Mouse (Mus musculus) CH12F3 (cell line): ENCODE data around the gene Jup.
"Not testable (repeated sequence)": the region's sequence is repeated elsewhere in the genome, so short reads cannot be mapped to it uniquely, and the experiment has no call there.

Source experiments
- in situ Hi-C: fragments of 300-500 bp; cut with MboI; formaldehyde crosslinking; loops from 2 replicates; pipeline ENCODE4 v1.14.3; 2020; ENCODE audit warnings: low sequenced_read_pairs

Gene Jup

GRCm38 (mm10) chr11:100361059-100361458, 36.5 kb downstream of the Jup start:
- in situ Hi-C loops: not testable (repeated sequence)

DNA sequence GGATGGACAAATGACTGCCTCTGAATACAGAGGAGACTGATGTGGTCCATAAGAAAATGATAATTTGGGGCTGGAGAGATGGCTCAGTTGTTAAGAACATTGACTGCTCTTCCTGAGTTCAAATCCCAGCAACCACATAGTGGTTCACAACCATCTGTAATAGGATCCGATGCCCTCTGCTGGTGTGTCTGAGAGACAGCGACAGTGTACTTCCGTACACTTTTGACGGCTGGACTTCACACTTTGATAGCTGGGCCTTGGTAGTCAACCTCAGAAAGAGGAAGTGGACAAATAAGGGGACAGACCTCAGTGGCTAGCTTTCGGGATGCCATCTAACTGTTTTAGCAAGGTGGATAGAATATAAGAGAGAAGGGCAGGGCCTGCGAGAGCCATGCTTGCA, 37.4 kb downstream of the Jup start:
- in situ Hi-C loops: no loop called here

DNA sequence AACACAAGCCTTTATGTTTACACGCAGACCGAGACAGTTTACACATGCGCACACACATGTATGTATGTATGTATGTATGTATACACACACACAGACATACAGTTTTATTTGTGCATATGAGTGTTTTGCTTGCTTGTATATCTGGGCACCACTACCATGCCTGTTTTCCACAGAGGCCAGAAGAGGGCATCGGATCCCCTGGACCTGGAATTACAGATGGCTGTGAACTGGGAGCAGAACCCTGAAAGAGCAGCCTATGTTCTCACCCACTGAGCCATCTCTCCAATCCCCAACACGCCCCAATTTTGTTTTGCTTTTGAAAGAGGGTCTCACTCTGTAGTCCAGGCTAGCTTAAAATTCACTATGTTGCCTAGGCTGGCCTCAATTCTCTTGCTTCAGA, 40.2 kb downstream of the Jup start:
- in situ Hi-C loops: no loop called here

DNA sequence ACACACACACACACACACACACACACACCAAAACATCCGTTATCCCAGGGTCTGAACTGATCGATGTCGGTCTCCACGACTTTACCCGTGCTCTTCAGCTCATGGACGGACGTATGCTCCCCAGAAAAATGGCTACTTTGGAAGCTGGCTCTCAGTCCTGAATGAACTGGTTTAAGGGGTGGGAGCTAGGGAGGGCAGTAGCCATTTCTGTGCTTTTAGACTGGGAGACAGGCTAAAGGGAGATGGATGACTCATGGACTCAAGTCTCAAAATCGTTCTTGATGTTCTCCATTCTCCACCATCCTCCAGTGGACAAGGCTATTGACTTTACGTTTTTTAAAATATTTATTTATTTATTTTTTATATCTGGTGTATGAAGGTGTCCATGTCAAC, 40.7 kb downstream of the Jup start:
- in situ Hi-C loops: no loop called here

GRCm38 (mm10) chr11:100355972-100356818, 41.4 kb downstream of the Jup start, which contains the start of gene Hap1:
TSS of gene Hap1 (minus strand) at chr11:100356128.
- in situ Hi-C loops: no loop called here

GRCm38 (mm10) chr11:100355151-100355951, 42.2 kb downstream of the Jup start:
- in situ Hi-C loops: no loop called here

GRCm38 (mm10) chr11:100352076-100352857, 45.3 kb downstream of the Jup start:
- in situ Hi-C loops: no loop called here

GRCm38 (mm10) chr11:100344269-100344668, 53.3 kb downstream of the Jup start:
- in situ Hi-C loops: no loop called here

GRCm38 (mm10) chr11:100335731-100336130, 61.8 kb downstream of the Jup start:
- in situ Hi-C loops: no loop called here

DNA sequence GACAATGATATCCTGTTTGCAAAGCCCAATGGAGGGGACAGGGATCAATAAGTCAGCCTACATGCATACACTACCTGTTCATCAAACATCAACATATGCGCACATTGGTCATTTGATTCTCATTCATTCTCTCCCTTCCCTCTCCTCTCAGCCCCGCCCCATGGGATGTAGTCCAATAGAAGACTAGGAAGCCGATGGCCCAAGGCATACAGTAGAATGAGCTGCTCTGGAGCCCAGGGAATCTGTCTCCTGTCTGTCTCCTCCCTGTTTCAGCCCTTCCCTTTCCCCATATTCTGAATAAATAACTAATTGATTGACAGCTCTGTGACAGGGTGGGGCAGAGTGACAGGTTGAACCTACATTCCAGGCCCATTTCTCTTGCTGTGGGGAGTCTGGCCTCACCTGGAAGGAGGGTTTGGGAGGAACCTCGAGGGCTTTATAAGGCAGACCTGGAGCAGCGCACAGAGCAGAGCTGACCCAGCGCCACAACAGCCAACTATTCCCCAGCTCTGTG, 63.6 kb downstream of the Jup start, which contains the start of gene Gast:
Gast (plus strand) TSS at position 464 of the 514 bp plus-strand sequence.
- in situ Hi-C loops: no loop called here

GRCm38 (mm10) chr11:100332766-100333515, 64.6 kb downstream of the Jup start:
- in situ Hi-C loops: no loop called here

- in situ Hi-C loops: not testable (repeated sequence)
Observed at GRCm38 (mm10) chr11:100330816-100331375, 66.7 kb downstream of the Jup start.

DNA sequence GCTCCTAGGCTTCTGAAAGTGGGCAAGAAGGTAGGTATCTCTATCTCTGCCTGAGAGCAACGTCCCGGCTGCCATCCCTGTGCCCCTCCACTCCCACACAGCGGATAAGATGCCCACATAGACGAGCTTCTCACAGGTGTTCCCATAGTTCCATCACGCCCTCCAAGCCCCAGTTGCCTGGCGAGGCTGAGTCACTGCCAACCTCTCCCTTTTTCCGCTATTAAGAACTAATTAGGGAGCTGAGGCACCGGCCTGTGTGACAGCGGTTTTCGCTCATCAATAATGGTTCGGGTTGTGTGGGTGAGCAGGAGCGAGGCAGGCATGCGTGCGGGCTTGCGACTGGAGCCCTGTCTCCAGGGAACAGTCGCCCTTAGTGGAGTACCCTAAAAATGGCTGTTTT, 67.3 kb downstream of the Jup start:
- in situ Hi-C loops: no loop called here

- in situ Hi-C loops: no loop called here
Observed at GRCm38 (mm10) chr11:100327761-100328160, 69.8 kb downstream of the Jup start.

GRCm38 (mm10) chr11:100327316-100327715, 70.2 kb downstream of the Jup start:
- in situ Hi-C loops: no loop called here

DNA sequence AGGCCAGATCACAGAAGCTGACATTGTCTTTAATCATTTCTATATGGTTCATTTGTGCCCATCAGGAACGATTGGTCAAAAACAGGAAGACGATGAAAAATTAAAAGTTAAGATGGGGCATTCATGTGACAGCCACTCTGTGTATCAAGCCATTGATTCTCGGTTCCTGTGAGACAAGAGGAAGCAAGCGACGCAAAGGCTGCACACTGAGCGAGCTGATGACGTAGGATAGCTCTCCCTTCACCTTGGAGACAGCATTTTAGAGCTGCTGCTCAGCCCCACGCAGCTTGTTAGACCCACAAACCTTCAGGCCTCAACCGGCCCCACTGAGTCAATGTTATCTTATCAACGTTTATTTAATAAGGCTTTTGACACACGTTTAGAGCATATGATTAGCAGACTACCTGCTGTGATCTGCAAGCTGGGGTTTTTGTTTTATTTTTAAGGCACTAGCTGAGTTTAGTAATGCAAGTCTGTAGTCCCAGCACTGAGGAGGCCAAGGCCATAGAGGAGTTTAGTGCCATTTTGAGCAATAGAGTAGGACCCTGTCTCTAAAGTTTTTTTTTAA, 72.4 kb downstream of the Jup start:
- in situ Hi-C loops: no loop called here

DNA sequence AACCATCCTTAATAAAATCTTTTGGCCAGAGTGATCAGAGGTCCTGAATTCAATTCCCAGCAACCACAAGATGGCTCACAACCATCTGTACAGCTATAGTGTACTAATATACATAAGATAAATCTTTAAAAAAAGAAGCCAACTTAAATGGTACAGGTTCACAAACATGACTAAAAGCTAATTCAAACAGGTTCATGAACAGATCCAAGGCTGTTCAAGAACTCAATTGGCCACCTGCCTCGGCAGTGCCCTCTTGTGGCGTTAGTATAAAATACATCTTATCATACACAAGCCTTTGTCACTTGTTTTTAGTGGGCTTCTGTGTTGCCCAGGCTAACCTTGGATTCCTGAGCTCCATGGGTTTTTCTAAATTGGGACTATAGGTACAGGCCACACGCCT, 74.0 kb downstream of the Jup start:
- in situ Hi-C loops: no loop called here

DNA sequence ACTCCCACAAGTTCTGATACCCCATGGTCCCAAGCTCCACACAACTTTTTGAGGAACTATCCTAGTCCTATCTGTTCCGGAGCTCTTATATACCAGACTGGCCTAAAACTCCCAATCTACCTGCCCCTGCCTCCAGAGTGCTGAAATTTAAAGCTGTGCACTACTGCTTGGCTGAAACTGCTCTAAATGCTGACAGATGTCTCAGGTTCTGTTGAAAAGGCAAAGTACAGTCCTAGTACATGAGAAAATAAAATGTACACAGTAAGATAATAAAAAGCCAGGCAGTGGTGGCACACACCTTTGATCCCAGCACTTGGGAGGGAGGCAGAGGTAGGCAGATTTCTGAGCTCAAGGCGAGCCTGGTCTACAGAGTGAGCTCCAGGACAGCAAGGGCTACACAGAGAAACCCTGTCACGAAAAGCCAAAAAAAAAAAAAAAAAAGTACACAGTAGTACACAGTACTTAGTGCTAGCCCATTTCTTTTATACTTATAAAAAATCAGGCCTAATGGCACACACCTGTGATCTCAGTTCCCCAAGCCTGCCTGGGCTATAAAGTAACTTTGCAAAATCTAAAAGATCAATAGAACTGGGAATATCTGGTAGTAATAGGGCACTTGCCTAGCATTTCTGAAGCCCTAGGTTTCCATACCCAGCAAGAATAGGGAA, 74.8 kb downstream of the Jup start:
- in situ Hi-C loops: no loop called here
